In genomic region chr14:99391700-99392099, GRCm38 (mm10) we compare ENCODE assay signal across 16 mouse cellular contexts.
"Had no signal": no experiment of that assay in that cellular context is flagged by ENCODE, and none has a peak within 500 bp of the region (broad histone marks: within the 10 kb centered on the region; RNA-seq: fewer than 3 reads in every experiment).

No protein-coding gene starts in this region.

- H3K27me3 ChIP-seq: kidney, embryonic 15.5 days; liver, embryonic 13.5 days had no signal

- H3K36me3 ChIP-seq: kidney, embryonic 15.5 days; liver, embryonic 13.5 days had no signal

- DNase-seq: kidney, adult 8-10 months; kidney, postnatal 10 days; kidney, postnatal 36 days; layer of hippocampus, postnatal 36 days; liver, embryonic 13.5 days; lung, adult 2 months; lung, postnatal 14 days; lung, postnatal 4 days; midbrain, embryonic 14.5 days; right cerebral cortex, adult 18-20 months; right cerebral cortex, postnatal 14 days; thymus, adult 2 months; thymus, postnatal 14 days had no signal

- H3K9ac ChIP-seq: kidney, embryonic 15.5 days; liver, embryonic 13.5 days had no signal

- H3K4me2 ChIP-seq: kidney, embryonic 15.5 days; liver, embryonic 13.5 days; midbrain, embryonic 11.5 days had no signal

- H3K27ac ChIP-seq: kidney, embryonic 15.5 days; left cerebral cortex, adult 2 months; liver, embryonic 13.5 days had no signal

- H3K4me3 ChIP-seq: kidney, embryonic 15.5 days; left cerebral cortex, adult 2 months; liver, embryonic 13.5 days had no signal

- H3K4me1 ChIP-seq: kidney, embryonic 15.5 days; liver, embryonic 13.5 days had no signal

- H3K9me3 ChIP-seq: kidney, embryonic 15.5 days; liver, embryonic 13.5 days had no signal
